In the genomic region with DNA sequence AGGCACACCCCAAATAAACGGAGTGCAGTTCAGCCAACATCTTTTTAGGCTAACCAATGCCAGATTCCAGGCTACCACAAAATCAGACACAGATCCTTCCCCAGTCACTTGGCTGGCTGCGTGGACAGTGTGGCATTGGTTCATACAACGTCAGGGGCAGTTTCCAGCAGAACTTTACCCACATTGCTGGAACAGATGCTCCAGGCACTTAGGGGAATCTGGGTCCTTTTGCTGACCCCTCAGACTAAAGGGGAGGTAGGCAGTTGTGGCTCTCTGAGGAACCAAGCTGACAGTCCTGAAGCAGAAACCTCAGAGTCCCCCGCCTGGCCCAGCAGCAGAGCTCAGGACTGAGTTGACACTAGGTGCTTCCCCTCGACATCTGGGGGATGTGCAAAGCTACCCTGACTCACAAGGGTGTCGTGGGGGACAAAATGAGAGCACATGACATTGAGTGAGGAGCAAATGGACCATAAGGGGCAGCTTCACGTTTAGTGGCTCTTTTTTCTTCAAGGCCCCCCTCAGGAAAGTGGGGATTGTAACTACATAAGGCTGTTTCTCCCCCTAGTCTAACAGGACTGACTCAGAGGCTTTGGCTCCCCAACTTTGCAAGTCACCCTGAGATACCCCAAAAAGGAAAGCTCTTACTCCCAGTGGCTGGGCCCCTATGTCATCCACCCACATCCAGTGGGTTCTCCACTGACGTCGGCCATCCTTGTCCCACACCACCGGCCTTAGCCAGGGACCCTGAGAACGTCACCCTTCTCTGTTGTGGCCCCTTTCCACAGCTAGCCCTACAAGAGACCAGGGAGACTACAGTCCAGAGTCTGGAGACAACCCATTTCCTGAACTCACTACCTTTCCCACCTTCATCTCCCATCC, we compare ENCODE assay signal across 7 mouse cellular contexts. TPM values are rescaled to one million over a fixed set of nuclear protein-coding genes. Genes with fewer than 3 reads are reported as not detected.
DNase-seq lines count a peak whose midpoint lies in the region; ATAC-seq and TF ChIP-seq lines count a peak whose summit lies in the region.

No protein-coding gene starts in this region.

- peak; percentile 8 for ATAC-seq in activated CD4-positive, CD25-positive, alpha-beta regulatory T cell, adult 4 months
- no peak for ATAC-seq in heart, embryonic 14.5 days (ENCODE audit: insufficient number of reproducible peaks, insufficient read depth, low FRiP score, low read depth)

- H3K27me3 ChIP-seq in liver, adult 2 months (ENCODE audit: control insufficient read depth, insufficient read depth, low read length): no peaks in the 10 kb centered on the region
- no peaks in the 10 kb centered on the region for H3K27me3 ChIP-seq in heart, embryonic 14.5 days (ENCODE audit: control insufficient read depth, insufficient read depth, low read length)

- 71% methylated on average over 11 of the region's 11 CpGs for WGBS in liver, adult 2 months
- WGBS in heart, embryonic 14.5 days: 73% methylated on average over 11 of the region's 11 CpGs

- peaks cover 18% of the 10 kb centered on the region; the same call in 1 of the 2 replicates for H3K79me2 ChIP-seq in liver, adult 2 months (ENCODE audit: control insufficient read depth, insufficient read depth, low read length)

- H3K9me3 ChIP-seq in heart, embryonic 14.5 days (ENCODE audit: control insufficient read depth, low read length): no peaks in the 10 kb centered on the region

- TF ChIP-seq CTCF in liver, adult 2 months (IDR thresholded peaks at IDR 0.05; ENCODE audit: low read depth, low read length): no peak

- peak overlapping the region; percentile 41 for H3K9ac ChIP-seq in liver, adult 2 months (ENCODE audit: low read depth, low read length)
- H3K9ac ChIP-seq in heart, embryonic 14.5 days (ENCODE audit: low read length): peak overlapping the region; percentile 88

- no peaks in the 10 kb centered on the region for H3K36me3 ChIP-seq in liver, adult 2 months (ENCODE audit: control insufficient read depth, insufficient read depth, low read length)
- H3K36me3 ChIP-seq in heart, embryonic 14.5 days (ENCODE audit: control insufficient read depth, insufficient read depth, low read length): peaks cover 3% of the 10 kb centered on the region; the same call in 1 of the 2 replicates

- TF ChIP-seq POLR2A in liver, adult 2 months (IDR thresholded peaks at IDR 0.05; ENCODE audit: extremely low read depth, insufficient read depth, low read length): no peak

- H3K4me1 ChIP-seq in liver, adult 2 months (ENCODE audit: control insufficient read depth, insufficient read depth, low read length): peaks cover 21% of the 10 kb centered on the region
- peaks cover 19 to 29% of the 10 kb centered on the region in 2 experiments for H3K4me1 ChIP-seq in heart, embryonic 14.5 days (ENCODE audit: control insufficient read depth in 2 of 2, insufficient read depth in 2 of 2, low read length in 2 of 2)

- H3K27ac ChIP-seq in liver, adult 2 months (replicated peaks; ENCODE audit: insufficient read depth, low read depth, low read length): no peak overlapping the region
- no peak overlapping the region for H3K27ac ChIP-seq in heart, embryonic 14.5 days (replicated peaks in 1 of 2; ENCODE audit: control insufficient read depth in 1 of 2, insufficient read depth in 1 of 2, low read depth in 2 of 2, low read length in 2 of 2)

- peak; percentile 49 for DNase-seq in liver, adult 2 months (ENCODE audit: extremely low read depth, low read depth, low spot score)
- no peak for DNase-seq in liver
- peak; percentile 24 to 55 for DNase-seq in natural killer cell, adult 2 months (ENCODE audit: low spot score in 2 of 2)
- no peak for DNase-seq in frontal cortex, postnatal 25 days (ENCODE audit: low spot score in 2 of 2)
- no peak for DNase-seq in c-Kit-positive CD71-positive TER-119-positive erythroid progenitor cells, embryonic 14.5 days (ENCODE audit: low spot score)

- H3K4me2 ChIP-seq in heart, embryonic 14.5 days (ENCODE audit: low read length): peak overlapping the region; percentile 85

- peak overlapping the region; percentile 5; the same call in 1 of the 2 replicates for H3K4me3 ChIP-seq in liver, adult 2 months (ENCODE audit: insufficient read depth, low read depth, low read length)
- H3K4me3 ChIP-seq in heart, embryonic 14.5 days (ENCODE audit: control insufficient read depth in 1 of 2, insufficient read depth in 1 of 2, low read depth in 1 of 2, low read length in 2 of 2): peak overlapping the region; percentile 8 to 75; a peak in 3 of 4 replicates

RNA-seq across cellular contexts. Expression of gene Traf5, which starts 1.4 kb away (rescaled TPM):
- total RNA-seq in liver, adult 2 months (2014; rRNA removed): 7.3 and 7.5 TPM in 2 replicates
- 3.3 and 3.5 TPM in 2 replicates for polyA plus RNA-seq in liver, adult 2 months (2012; rRNA removed)
- 10 to 100 TPM; 54.1 to 58.9 TPM for polyA plus RNA-seq in activated CD4-positive, CD25-positive, alpha-beta regulatory T cell, adult 4 months (2017; shearing (Covaris generic))
- polyA plus RNA-seq in heart, embryonic 14.5 days (2014; fragmentation: Nextera tagmentation; extraction: Ambion mirVana): 11.0 and 16.9 TPM in 2 replicates

RNA-seq across cellular contexts. Expression of gene Rcor3, which starts 46.9 kb away (rescaled TPM):
- 10.9 and 11.5 TPM in 2 replicates for total RNA-seq in liver, adult 2 months (2014; rRNA removed)
- polyA plus RNA-seq in liver, adult 2 months (2012; rRNA removed): 10.5 and 13.7 TPM in 2 replicates
- polyA plus RNA-seq in activated CD4-positive, CD25-positive, alpha-beta regulatory T cell, adult 4 months (2017; shearing (Covaris generic)): 10 to 100 TPM; 16.0 to 17.8 TPM
- 39.3 and 40.0 TPM in 2 replicates for polyA plus RNA-seq in heart, embryonic 14.5 days (2014; fragmentation: Nextera tagmentation; extraction: Ambion mirVana)

Comparison
In these comparisons a context has a peak if more than half of its experiments do, and no peak if none do; other contexts are left out.
1. DNase-seq: peak in liver, adult 2 months (single experiment) and natural killer cell, adult 2 months (2 of 2); none in liver (single experiment), frontal cortex, postnatal 25 days (0 of 2) and c-Kit-positive CD71-positive TER-119-positive erythroid progenitor cells, embryonic 14.5 days (single experiment).